Mouse (Mus musculus) cerebellum, adult 2 months (tissue): Measurements from ENCODE around the gene Ldhb.

Experiments
- CTCF ChIP-seq: fragments of 200-500 bp; IDR thresholded peaks from 2 replicates; pipeline ENCODE4 v1.5.1; 2011; ENCODE audit warnings: low read depth, mild to moderate bottlenecking, control low read depth, low read length, moderate library complexity, borderline replicate concordance; ENCODE audit not compliant: insufficient read depth
- POLR2A ChIP-seq: fragments of 200-500 bp; IDR thresholded peaks from 2 replicates; pipeline ENCODE4 v1.6.1; 2011; ENCODE audit warnings: low read length, control low read depth, borderline replicate concordance; ENCODE audit not compliant: insufficient read depth

DNA sequence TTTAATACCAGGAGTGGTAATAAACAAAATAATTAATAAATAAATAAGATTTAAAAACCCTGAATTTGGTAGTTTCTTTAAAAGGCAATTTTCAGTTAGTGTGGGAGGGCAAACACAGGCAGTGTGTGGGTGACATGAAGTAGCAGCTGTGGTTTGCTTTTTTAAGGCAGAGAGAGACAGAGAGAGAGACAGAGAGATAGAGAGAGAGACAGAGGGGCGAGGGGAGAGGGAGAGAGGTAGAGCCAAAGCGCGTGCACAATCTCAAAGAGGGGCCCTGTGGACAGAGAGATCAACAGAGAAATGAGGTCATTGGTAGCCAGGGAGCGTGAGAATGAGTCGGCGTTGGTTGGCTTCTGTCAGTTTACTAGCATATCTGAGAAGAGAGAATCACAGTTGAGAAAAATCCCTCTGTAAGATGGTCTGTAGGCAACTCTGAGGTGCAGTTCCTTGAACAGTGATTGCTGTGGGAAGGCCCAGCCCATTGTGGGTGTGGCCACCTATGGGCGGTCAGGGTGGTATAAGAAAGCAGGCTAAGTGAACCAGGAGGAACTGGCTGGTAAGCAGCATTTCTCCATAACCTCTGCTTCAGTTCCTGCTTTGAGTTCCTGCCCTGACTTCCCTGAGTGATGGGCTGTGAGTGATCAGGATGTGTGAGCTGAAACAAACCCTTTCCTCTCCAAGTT, 52.3 kb downstream of the Ldhb start:
- TF ChIP-seq CTCF (no peak), POLR2A (no peak)
